Mouse (Mus musculus) embryonic facial prominence, embryonic 10.5 days (tissue): ENCODE measurements at regions not wholly inside any gene's neighbourhood (a gene's known extent, or its start where the extent isn't known, plus 50 kb on each side); places are given as distances from the start of the nearest gene placed in this dataset. TPM values are rescaled to one million over a fixed set of nuclear protein-coding genes. Genes with fewer than 3 reads are reported as not detected.

Source experiments
- DNase-seq: peaks from one replicate; pipeline ENCODE4 v3.0.0-alpha.2; 2017; ENCODE audit warnings: low spot score
- H3K27ac ChIP-seq: fragments of 300-500 bp; sonication (generic); replicated peaks from 2 replicates; pipeline ENCODE4 v1.5.1; 2016; ENCODE audit warnings: mild to moderate bottlenecking
- H3K27me3 ChIP-seq: fragments of 300-500 bp; sonication (generic); replicated peaks from 2 replicates; pipeline ENCODE4 v1.6.1; 2016; ENCODE audit warnings: low read depth, mild to moderate bottlenecking; ENCODE audit not compliant: poor library complexity, severe bottlenecking
- H3K36me3 ChIP-seq: fragments of 300-500 bp; sonication (generic); replicated peaks from 2 replicates; pipeline ENCODE4 v1.6.1; 2016; ENCODE audit warnings: mild to moderate bottlenecking, moderate library complexity
- H3K4me1 ChIP-seq: fragments of 300-500 bp; sonication (generic); 2 replicates; pipeline ENCODE4 v1.6.1; 2016
- H3K4me3 ChIP-seq: fragments of 300-500 bp; sonication (generic); 2 replicates; pipeline ENCODE4 v1.5.1; 2016; ENCODE audit warnings: mild to moderate bottlenecking, moderate library complexity
- H3K9me3 ChIP-seq: fragments of 300-500 bp; sonication (generic); 2 replicates; pipeline ENCODE4 v1.6.1; 2016; ENCODE audit warnings: mild to moderate bottlenecking
- WGBS: fragments of 180-500 bp; shearing (Covaris S2); methylation state at CpG from one replicate; pipeline ENCODE4 v1.1.7; 2016; 5-methylcytosine and 5-hydroxymethylcytosine counted together
- microRNA-seq: library from miRNA; unstranded; fragments of <30 nt; microRNA quantifications from one replicate; pipeline ENCODE4, GENCODE M21; 2017

DNA sequence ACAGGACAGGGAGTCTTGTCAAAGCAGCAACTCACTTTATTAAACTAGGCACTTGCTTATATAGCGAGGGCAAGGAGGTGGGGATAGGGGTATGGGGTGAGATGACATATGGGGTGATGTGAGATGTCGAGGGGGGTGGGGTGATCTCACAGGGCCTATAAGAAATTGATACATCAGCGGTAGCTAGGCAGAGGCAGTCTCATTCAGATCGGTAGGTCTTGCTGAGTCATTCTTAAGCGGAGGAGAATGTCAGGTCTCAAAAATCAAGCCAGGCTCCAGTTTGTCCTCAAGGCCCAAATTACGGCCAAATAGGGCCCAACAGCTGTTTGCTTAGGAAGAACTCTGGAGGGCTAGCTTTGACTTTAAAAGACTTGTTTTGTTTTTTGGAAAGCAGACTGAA is 60.7 kb upstream of the Peli1 start:
- Histone ChIP-seq H3K27ac (no peak overlapping the region), H3K36me3 (no peaks in the 10 kb centered on the region), H3K4me1 (peaks cover 15% of the 10 kb centered on the region), H3K27me3 (no peaks in the 10 kb centered on the region), H3K9me3 (peaks cover 3% of the 10 kb centered on the region; the same call in 1 of the 2 replicates), H3K4me3 (no peak overlapping the region)
- whole genome bisulfite sequencing = 96% methylated on average over 6 of the region's 6 CpGs
- no peak for DNase-seq

DNA sequence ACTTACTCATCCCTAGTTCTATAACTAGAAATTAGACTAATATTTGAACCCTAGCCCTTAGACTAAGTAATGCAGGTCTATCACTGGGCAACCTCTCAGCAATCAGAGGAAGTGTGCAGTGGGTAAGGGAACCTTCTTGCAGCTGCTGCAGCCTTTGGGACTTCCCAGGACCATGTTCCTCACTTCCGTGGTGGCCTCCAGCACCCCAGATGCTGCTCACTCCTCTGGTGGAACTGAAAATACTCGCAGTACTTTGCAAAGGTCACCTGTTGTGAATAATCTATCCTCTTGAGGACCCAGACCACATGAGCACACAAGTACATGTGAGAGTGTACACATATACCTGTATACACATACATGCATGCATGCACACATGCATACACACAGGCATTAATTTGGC is 59.3 kb upstream of the Peli1 start:
- no peak for DNase-seq
- H3K27me3 ChIP-seq = no peaks in the 10 kb centered on the region
- H3K36me3 ChIP-seq = no peaks in the 10 kb centered on the region
- WGBS = 95% methylated on average over 2 of the region's 2 CpGs
- peaks cover 15% of the 10 kb centered on the region for H3K4me1 ChIP-seq
- H3K9me3 ChIP-seq = peaks cover 3% of the 10 kb centered on the region; the same call in 1 of the 2 replicates
- H3K27ac ChIP-seq = no peak overlapping the region
- no peak overlapping the region for H3K4me3 ChIP-seq

DNA sequence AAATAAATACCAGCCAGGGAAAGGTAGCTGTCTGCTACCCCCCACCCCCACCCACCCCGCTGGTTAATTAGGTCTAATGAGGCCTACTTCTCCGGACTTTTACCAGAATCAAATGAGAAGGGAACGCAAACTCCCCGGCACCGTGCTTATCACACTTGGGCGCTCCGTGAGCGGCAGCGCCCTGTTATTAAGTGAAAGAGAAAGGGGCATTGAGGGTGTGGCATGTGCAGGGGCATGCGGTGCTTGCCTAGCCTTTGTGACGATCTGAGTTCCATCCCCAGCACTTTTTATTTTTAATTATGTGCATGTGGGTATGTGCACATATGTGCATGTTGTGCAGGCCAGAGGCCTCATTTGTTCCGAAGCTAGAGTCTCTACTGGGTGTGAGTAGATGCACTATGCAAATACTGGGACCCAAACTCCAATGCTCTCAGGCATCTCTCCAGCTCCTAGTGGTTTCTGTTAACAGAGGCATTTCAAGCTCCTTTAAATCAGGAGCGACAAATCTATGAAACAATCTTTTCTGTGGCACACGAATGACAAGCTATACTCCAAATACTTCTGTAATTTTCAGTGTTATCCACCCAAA is 57.8 kb upstream of the Peli1 start:
- 84% methylated on average over 14 of the region's 14 CpGs for WGBS
- no peak for DNase-seq
- Histone ChIP-seq H3K4me1 (peaks cover 15% of the 10 kb centered on the region), H3K9me3 (peaks cover 3% of the 10 kb centered on the region; the same call in 1 of the 2 replicates), H3K36me3 (no peaks in the 10 kb centered on the region), H3K27me3 (no peaks in the 10 kb centered on the region), H3K4me3 (no peak overlapping the region), H3K27ac (no peak overlapping the region)

DNA sequence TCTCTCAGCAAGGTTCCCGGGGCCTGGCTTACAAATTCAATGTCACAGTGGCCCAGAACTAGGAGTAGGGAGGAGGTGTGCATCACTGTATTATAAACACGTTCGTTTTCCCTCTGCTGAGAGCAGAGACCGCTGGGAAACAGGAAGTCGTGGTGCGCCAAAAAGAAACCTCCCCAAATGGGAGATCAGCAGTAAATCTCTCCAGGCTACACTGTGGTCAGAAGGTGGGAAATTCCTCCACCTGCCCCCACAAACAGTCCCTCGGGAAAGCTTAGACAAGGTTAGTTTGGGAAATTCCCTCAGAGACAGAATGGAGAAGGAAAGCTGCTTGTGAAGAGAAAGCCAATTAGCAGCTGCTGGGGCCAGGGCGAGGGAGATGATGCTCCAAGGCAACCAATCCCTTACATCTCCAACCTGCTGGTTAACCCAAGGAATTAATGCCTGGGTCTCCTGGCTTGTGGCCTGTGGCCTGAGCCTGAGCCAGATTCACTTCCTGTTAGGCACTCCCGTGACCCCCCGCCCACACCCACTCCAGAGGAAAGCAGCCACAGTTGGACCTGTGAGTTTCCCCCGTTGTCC is 57.2 kb upstream of the Peli1 start:
- Histone ChIP-seq H3K27ac (no peak overlapping the region), H3K36me3 (no peaks in the 10 kb centered on the region), H3K27me3 (no peaks in the 10 kb centered on the region), H3K4me1 (peaks cover 15% of the 10 kb centered on the region), H3K9me3 (peaks cover 3% of the 10 kb centered on the region; the same call in 1 of the 2 replicates), H3K4me3 (no peak overlapping the region)
- no peak for DNase-seq
- 65% methylated on average over 11 of the region's 11 CpGs for WGBS

DNA sequence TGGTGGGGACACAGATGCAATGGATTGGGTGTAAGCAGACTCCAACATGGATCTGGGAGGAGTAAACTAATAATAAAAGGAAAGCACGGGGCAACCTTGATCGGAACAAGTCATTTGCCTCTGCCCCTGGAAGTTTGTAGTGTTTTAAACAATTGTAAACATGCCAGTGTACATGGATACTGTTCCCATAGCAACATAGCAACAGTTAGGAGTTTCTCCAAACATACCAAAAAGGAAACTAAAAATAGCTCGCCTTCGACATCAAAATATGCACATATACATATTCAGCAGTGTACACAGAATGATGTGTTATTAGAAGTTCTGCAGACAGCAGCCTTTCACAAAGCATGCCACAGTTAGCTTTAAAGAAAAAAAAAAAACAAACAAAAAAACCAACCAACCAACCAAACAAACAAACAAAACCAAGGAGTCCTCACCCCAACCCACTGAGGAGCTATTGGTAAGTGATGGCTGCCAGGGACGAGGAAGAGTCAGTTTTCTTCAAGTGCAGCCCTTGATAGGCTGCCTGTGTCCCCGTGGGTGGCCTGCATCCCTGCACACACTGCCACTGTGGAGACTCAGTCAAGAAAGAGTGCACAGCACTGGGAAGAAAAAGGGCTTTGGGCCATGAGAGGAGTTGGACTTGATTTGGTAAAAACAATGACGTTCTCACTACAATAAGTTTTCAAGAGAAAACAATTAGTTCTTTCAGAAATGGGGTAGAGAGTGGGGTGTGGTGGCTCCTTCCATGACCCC is 54.8 kb upstream of the Peli1 start:
- H3K9me3 ChIP-seq = no peaks in the 10 kb centered on the region
- WGBS = 71% methylated on average over 7 of the region's 7 CpGs
- no peaks in the 10 kb centered on the region for H3K27me3 ChIP-seq
- H3K4me1 ChIP-seq = peaks cover 15% of the 10 kb centered on the region
- H3K36me3 ChIP-seq = no peaks in the 10 kb centered on the region
- H3K27ac ChIP-seq = no peak overlapping the region
- no peak overlapping the region for H3K4me3 ChIP-seq
- no peak for DNase-seq

DNA sequence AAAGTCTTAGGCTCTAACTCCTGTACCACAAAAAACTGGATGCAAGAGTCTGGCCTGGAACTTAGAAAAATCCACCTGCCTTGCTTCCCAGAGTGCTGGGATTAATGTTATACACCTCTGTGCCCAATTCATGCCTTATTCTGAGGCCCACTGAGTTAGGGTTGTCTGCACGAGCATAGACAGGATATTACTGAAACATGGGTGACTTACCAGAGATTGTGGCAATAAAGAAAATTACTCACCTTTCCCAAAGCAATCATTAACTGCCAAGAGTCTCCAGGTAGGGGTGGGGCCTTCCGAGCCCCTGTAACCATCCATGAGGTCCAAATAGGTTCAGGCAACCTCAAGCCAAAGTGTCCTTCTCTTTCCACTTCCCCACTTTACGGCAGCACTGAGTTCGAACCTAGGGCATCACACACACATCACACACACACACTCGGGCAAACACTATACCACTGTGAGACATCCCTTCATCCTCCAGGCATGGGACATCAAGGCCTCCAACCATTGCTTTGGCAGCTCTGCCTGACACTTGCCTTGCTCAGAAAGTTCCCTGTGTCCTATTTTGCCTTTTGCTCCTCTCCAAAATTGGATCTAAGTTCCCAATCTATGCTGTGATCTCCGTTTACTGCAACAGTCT is 53.7 kb upstream of the Peli1 start:
- H3K4me3 ChIP-seq = no peak overlapping the region
- no peaks in the 10 kb centered on the region for H3K36me3 ChIP-seq
- no peak for DNase-seq
- H3K9me3 ChIP-seq = no peaks in the 10 kb centered on the region
- peaks cover 15% of the 10 kb centered on the region for H3K4me1 ChIP-seq
- H3K27ac ChIP-seq = no peak overlapping the region
- no peaks in the 10 kb centered on the region for H3K27me3 ChIP-seq
- WGBS = 91% methylated on average over 6 of the region's 6 CpGs

DNA sequence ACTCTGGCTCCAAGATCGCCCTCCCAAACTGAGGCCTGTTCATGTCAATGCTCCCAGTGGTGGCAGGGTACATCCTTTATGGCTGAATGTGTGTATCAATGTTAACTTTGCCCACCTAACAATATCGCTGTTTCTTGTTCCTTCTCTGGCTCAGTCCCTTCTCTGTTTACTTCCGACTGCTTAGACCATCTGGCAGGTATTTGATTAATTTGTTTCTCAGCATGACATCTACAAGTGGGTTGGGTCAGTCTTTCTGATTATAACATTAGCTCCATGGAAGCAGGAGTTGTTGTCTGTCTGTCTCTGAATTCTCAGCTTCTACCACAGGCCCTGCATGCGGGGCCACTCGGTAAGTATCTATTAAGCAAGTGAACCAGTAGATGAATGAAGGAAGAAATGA is 49.9 kb upstream of the Peli1 start:
- no peaks in the 10 kb centered on the region for H3K27me3 ChIP-seq
- no peaks in the 10 kb centered on the region for H3K9me3 ChIP-seq
- DNase-seq = no peak
- WGBS = 84% methylated on average over 5 of the region's 5 CpGs
- no peak overlapping the region for H3K27ac ChIP-seq
- H3K36me3 ChIP-seq = no peaks in the 10 kb centered on the region
- no peaks in the 10 kb centered on the region for H3K4me1 ChIP-seq
- H3K4me3 ChIP-seq = no peak overlapping the region

Small RNA genes in the stretch of these regions (microRNA-seq; reads per million reads assigned to microRNA genes)
- gene Gm23681 = not detected
